Mouse (Mus musculus) urinary bladder, adult 18-20 months (tissue): ENCODE results near the gene Col15a1.

ENCODE experiments used
- DNase-seq, 2 experiments: peaks; one replicate each; pipeline ENCODE4 v3.0.0; 2022; ENCODE audit warnings: low spot score in 2 of 2, mixed read lengths in 2 of 2

Gene Col15a1

DNA sequence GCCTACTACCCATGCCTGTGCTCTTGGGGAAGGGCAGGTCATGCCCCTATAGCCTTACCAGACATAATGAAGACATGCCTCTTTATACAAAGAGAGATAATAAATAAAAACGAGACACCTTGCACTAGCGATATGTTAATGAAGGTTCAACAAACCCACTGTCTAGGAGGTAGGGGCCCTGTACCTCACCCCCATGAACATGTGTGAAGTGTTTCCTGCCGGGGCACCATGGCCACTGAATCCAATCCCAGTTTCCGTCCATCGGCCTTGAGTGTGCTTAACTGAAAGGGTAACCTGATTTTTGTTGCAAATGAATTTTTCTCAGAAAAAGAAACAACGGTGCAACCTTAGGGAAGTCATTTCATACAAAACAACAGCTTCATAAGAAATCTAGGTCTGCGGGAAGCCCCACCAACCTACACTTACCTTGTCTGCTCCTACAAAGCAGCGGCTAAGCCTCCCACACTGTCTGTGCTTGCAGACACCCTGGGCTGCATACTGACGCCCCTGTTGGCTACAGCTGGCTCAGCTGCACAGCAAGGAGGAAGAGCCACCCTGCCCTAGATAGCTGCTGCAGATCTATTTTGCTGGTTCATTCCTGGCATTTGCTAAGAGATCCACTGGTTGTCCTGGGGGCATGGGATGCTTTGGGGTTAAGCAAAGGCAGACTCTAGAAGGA lies 64.6 kb downstream of the Col15a1 start:
- DNase-seq, result no peak

- DNase-seq, result no peak
These were observed 65.8 kb downstream of the Col15a1 start for GRCm38 (mm10) chr4:47273795-47274194.

- no peak for DNase-seq
These were observed 67.0 kb downstream of the Col15a1 start for GRCm38 (mm10) chr4:47274911-47275310.

GRCm38 (mm10) chr4:47278397-47278796 lies 70.4 kb downstream of the Col15a1 start:
- no peak for DNase-seq

GRCm38 (mm10) chr4:47279085-47279707 lies 71.2 kb downstream of the Col15a1 start:
- DNase-seq, result no peak

- no peak for DNase-seq
These were observed 72.2 kb downstream of the Col15a1 start for GRCm38 (mm10) chr4:47280126-47280525.

- DNase-seq, result no peak
These were observed 74.1 kb downstream of the Col15a1 start for GRCm38 (mm10) chr4:47281920-47282682.

DNA sequence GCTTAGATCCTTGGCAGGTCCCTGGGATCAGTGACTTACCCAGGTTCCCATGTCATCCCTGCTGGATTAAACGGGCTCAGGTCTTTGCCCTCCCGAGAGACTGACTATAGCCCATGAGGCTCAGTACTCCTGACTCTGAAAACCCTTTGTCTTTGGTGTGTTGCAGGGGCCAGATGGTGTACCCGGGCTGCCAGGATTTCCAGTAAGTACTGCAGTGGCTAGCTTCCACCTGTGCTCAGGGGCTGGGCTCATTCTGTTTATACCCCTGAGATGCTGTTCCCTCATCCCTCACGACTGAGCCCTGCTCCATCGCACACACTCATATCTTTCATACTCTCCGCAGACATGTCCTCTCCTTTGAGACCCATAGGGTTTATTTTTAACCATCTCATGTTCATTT lies 76.3 kb downstream of the Col15a1 start:
- DNase-seq, result no peak

GRCm38 (mm10) chr4:47284874-47285273 lies 76.9 kb downstream of the Col15a1 start:
- no peak for DNase-seq

GRCm38 (mm10) chr4:47286599-47287147 lies 78.7 kb downstream of the Col15a1 start:
- DNase-seq, result no peak

DNA sequence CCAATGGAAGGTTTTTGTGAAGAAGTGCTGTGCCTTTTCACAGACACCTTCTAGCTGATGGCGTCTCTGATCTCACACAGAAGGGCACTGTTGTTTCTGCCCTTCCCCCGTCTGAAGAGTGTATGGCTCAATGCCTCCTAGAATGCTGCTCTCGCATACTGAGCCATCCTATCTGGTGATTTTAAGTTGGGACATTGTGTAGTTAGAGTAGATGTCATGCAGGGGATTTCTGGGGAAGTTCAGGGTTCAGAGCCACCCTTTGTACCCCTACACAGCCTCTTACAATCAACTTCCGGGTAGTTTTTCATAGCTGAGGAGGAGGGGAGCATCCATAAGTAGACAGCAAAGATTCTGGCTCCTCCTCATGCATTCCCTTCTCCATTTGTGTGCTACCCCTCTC lies 79.5 kb downstream of the Col15a1 start:
- no peak for DNase-seq

DNA sequence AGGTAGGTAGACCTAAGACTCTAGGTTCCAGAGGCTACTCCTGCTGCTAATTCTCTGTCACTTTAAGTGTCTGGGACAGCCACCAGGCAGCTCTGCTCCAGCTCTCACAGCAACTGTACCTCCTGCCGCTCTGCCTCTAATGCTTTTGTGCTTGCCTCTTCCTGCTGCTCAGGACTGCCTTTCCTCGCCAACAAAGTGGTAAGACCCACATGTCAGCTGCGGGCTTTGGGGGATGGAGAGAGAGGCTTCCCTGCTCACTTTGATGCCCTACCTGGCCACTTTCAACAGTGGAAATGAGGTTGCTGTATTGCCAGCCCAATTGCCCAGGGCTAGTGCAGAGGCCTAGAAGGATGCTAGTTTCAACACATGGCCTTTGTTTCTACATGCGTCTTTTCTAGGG lies 80.3 kb downstream of the Col15a1 start:
- DNase-seq, result no peak

GRCm38 (mm10) chr4:47289526-47289925 lies 81.6 kb downstream of the Col15a1 start:
- no peak for DNase-seq

DNA sequence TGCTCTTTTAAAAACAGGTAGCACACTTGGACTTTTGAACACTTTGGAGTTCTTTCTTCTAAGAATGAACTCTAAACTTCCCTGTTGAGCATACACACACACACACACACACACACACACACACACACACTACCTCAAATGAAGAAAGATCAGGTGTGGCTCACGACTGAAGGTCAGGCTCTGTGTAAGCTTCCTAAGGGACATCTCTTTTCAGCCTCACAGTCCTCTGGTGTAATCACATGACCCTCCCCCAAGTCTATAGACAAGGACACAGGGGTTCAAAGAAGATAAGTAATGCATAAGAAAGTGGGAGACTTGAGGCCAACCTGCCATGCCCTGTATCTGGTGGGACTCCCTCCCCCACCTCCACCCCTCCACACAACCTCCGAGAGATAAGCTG lies 82.5 kb downstream of the Col15a1 start:
- no peak for DNase-seq

- no peak for DNase-seq
These were observed 83.1 kb downstream of the Col15a1 start for GRCm38 (mm10) chr4:47291013-47291412.

DNA sequence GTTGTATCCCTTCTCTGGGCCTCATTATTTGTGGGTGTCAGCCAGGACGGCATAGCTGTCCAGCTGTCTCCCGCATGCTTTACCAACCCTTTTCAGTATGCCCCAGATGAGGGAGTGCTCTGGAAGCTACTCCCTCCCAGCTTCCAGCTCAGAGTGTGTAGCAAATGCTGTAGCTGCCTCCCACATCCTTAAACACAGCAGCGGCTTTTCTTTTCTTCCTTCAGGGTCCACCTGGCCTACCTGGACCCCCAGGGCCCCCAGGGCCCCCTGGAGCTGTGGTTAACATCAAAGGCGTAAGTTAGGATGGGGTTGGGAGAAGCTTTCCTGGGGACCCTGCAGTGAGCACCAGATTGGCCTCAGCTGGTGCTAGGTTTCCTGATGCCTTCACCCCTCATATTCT lies 85.0 kb downstream of the Col15a1 start:
- no peak for DNase-seq

- peak; percentile 68 to 80 for DNase-seq
These were observed 86.0 kb downstream of the Col15a1 start for GRCm38 (mm10) chr4:47293771-47294543.

- no peak for DNase-seq
These were observed 86.6 kb downstream of the Col15a1 start for GRCm38 (mm10) chr4:47294544-47295070.

DNA sequence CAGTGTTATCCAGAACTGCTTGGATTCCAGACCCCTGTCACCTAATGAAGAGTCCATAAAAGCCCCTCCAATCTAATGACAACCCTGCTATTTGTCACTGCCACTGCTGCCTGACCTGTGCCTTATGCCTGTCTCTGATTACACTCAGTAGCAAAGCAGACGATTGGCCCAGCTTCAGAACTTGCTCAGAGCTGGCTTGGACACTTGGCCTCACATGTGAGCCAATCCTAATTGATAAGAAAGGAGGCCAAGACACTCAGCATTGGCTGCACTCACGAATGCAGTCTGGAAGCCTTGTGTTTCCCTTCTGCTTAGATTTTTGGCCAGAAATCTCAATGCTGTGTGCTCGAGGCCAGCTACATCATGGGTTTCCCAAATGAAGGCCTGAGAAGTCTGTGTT lies 87.6 kb downstream of the Col15a1 start:
- peak in 1 of 2 experiments; percentile 56 for DNase-seq

GRCm38 (mm10) chr4:47300701-47301100 lies 92.7 kb downstream of the Col15a1 start:
- no peak for DNase-seq

- DNase-seq, result no peak
These were observed 94.6 kb downstream of the Col15a1 start for GRCm38 (mm10) chr4:47302610-47303009.
